Mouse (Mus musculus) ES-E14 (cell line): ENCODE measurements around the gene Pax8. TPM values are rescaled to one million over a fixed set of nuclear protein-coding genes. Genes with fewer than 3 reads are reported as not detected.
A peak's percentile ranks its signal among the peaks of the same experiment; 100 is the strongest.

Experiments used
- DNase-seq: peaks from one replicate; pipeline ENCODE4 v3.0.0-alpha.2; 2013; ENCODE audit warnings: low read depth, low spot score
- H3K27ac ChIP-seq: 2 replicates; pipeline ENCODE4 v1.5.1; 2012; ENCODE audit warnings: low read depth, mild to moderate bottlenecking, low read length, moderate library complexity, mixed read lengths; ENCODE audit not compliant: poor library complexity, insufficient read depth, severe bottlenecking
- H3K36me3 ChIP-seq: 2 replicates; pipeline ENCODE4 v1.6.1; 2012; ENCODE audit warnings: mild to moderate bottlenecking, low read length, moderate library complexity, mixed read lengths; ENCODE audit not compliant: control insufficient read depth, poor library complexity, insufficient read depth, severe bottlenecking
- H3K4me1 ChIP-seq, 2 experiments: fragments of 150-350 bp in 1 of 2; sonication (generic) in 1 of 2; 2 replicates each; pipeline ENCODE4 v1.6.1; 2012; ENCODE audit warnings: low read length in 2 of 2, mild to moderate bottlenecking in 1 of 2, mixed read lengths in 1 of 2; ENCODE audit not compliant: control insufficient read depth in 2 of 2, insufficient read depth in 2 of 2, poor library complexity in 1 of 2
- H3K4me3 ChIP-seq, 2 experiments: fragments of 150-350 bp in 1 of 2; sonication (generic) in 1 of 2; 2 replicates each; pipeline ENCODE4 v1.5.1; 2012; ENCODE audit warnings: low read length in 2 of 2, low read depth in 1 of 2, mild to moderate bottlenecking in 1 of 2, mixed read lengths in 1 of 2; ENCODE audit not compliant: insufficient read depth in 1 of 2, poor library complexity in 1 of 2, severe bottlenecking in 1 of 2
- H3K9ac ChIP-seq: 2 replicates; pipeline ENCODE4 v1.6.1; 2012; ENCODE audit warnings: low read depth, mild to moderate bottlenecking, low read length, mixed read lengths; ENCODE audit not compliant: poor library complexity, insufficient read depth, severe bottlenecking
- H3K9me3 ChIP-seq: fragments of 150-350 bp; sonication (generic); 2 replicates; pipeline ENCODE4 v1.6.1; 2012; ENCODE audit warnings: low read depth, mild to moderate bottlenecking, low read length; ENCODE audit not compliant: control insufficient read depth, insufficient read depth
- CHD2 ChIP-seq: IDR thresholded peaks from 2 replicates; pipeline ENCODE4 v1.6.1; 2014; ENCODE audit warnings: mild to moderate bottlenecking, low read depth, low read length, inconsistent platforms
- HCFC1 ChIP-seq: IDR thresholded peaks from 2 replicates; pipeline ENCODE4 v1.6.1; 2012; ENCODE audit warnings: low read length, inconsistent platforms, borderline replicate concordance; ENCODE audit not compliant: insufficient read depth
- MAFK ChIP-seq: IDR thresholded peaks from 2 replicates; pipeline ENCODE4 v1.6.1; 2014; ENCODE audit warnings: mild to moderate bottlenecking, low read depth, low read length, inconsistent platforms; ENCODE audit not compliant: insufficient read depth
- ZC3H11A ChIP-seq: IDR thresholded peaks from 2 replicates; pipeline ENCODE4 v1.6.1; 2012; ENCODE audit warnings: low read depth, mild to moderate bottlenecking, inconsistent platforms, low read length, borderline replicate concordance
- ZNF384 ChIP-seq: IDR thresholded peaks from 2 replicates; pipeline ENCODE4 v1.6.1; 2012; ENCODE audit warnings: low read depth, low read length, inconsistent platforms
- in situ Hi-C, 2 experiments: fragments of 600-800 bp; cut with MboI; formaldehyde crosslinking; loops; one replicate each; pipeline ENCODE4 v1.15.1; 2025; ENCODE audit warnings: low sequenced_read_pairs in 2 of 2, inconsistent platforms in 1 of 2; ENCODE audit not compliant: unreplicated experiment in 2 of 2
- total RNA-seq: library from RNA; depleted of rRNA; stranded (reverse); fragments of 300-350 nt; gene quantifications from 2 replicates; pipeline ENCODE4 v1.2.3, GENCODE M21; 2012

Gene Pax8
- total RNA-seq, 1 experiment: 1.5 TPM

DNA sequence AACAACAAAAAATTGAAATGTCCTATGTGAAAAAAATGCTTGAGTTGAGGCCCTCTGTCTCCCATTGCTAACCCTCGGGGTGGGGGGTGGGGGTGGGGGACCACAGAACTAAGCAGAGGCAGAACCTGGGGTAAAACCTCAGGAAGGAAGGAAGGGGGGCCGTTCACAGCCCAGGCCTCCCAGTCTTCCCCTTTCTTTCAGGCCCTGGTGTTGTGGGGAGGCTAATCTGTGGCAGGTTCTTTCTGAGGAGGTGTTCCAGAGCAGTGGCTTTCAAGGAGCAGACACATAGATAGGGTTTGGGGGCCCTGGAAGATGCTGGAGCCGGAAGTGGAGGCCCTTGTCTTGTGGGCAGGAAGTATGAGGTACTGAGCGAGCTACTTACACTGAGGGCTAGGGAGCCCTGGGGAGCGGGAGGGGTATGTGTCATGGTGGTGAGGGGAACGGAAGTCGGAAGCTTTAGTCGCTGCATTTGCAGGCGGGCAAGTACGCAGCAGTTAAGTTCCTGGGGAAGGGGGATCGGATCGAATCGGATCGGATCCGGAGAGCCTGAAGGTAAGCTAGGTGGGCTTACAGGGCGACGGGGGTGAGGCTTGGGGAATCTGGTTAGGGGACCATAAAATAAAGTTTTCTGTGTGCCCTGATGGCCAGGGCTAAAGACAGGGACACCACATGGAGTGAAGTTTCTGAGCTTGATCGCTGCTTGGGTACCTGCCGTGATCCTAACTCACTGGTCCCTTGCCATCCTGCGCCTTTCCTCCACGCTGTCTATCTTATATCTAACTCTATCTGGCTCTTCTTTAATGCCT lies 89.0 kb downstream of the Pax8 start:
- no peaks in the 10 kb centered on the region for H3K9me3 ChIP-seq
- no peak for DNase-seq
- H3K9ac ChIP-seq: no peak overlapping the region; the same call in 1 of the 2 replicates
- H3K27ac ChIP-seq: no peak overlapping the region
- peaks cover 4 to 8% of the 10 kb centered on the region in 2 experiments; a peak in 1 of 4 replicates for H3K4me1 ChIP-seq
- TF ChIP-seq ZC3H11A (no peak), CHD2 (no peak), ZNF384 (no peak), MAFK (no peak), HCFC1 (no peak)
- H3K4me3 ChIP-seq: peak overlapping the region in 1 of 2 experiments; percentile 21; a peak in 1 of 4 replicates
- H3K36me3 ChIP-seq: no peaks in the 10 kb centered on the region
- in situ Hi-C loops: no loop called here

DNA sequence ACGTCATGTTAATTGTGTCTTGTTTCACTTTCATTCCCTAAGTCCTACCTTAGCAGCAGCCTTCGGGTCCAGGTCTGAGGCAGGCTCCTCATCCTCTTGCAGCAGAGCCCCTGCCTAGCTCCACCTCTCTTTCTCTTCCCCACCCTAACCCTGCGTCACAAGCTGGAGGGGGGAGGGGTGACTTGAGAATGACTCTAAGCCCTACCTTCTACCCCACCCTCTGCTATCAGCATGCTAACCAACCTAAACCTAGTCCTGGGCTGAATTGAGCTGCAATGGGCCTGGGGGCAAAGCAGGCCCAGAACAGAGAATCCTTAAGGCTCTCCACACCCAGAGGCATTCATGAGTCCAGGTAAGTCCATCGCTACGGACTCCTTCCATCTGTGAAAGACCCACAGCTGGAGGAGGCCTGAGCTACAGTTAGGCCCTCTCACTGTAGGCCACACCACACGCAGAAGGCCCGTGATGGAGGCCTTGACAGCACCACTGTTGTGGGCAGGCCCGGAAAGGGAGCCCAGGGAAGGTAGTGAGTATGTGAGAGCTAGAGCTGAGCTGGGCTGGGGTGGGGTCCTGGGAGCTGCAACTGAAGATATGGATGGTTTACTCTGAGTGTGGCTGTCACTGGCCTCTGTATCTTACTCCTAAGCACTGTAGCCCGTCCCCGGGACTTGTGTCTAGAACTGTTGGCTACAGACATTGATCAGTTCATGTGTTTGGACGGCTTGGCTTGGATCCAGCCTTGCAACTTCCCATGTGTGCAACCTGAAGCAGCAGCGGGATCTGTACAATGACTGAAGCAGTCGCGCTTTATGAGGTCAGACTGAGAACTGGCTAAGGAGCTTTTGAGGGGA lies 90.1 kb downstream of the Pax8 start:
- Histone ChIP-seq H3K4me1 (peaks cover 4 to 8% of the 10 kb centered on the region in 2 experiments; a peak in 1 of 4 replicates), H3K4me3 (peak overlapping the region in 1 of 2 experiments; percentile 13; a peak in 1 of 4 replicates), H3K27ac (no peak overlapping the region), H3K36me3 (no peaks in the 10 kb centered on the region), H3K9ac (peak overlapping the region; percentile 19; the same call in 1 of the 2 replicates), H3K9me3 (no peaks in the 10 kb centered on the region)
- DNase-seq: peak; percentile 39
- in situ Hi-C loops: no loop called here
- no peak for TF ChIP-seq ZNF384
- TF ChIP-seq CHD2: no peak
- no peak for TF ChIP-seq ZC3H11A
- no peak for TF ChIP-seq MAFK
- TF ChIP-seq HCFC1: no peak

DNA sequence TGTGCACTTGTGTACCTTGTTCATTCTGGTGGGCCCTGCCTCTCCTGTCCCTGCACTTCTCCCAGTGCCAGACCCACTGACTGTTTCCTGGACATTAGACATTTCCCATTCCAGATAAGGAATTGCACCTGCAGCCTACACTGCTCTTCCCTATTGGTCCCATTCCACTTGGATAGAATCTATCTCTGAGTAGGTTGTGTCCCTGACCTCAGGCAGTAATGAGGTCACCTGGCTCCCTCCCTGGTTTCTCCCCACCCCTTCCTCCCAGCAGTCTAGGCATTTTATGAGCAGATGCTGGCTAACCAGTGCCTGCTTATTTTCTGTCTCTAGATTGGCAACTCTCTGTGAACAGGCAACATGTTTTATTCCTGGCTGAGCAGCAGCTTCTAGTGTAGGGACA lies 91.0 kb downstream of the Pax8 start:
- no peak overlapping the region for H3K27ac ChIP-seq
- no peaks in the 10 kb centered on the region for H3K36me3 ChIP-seq
- TF ChIP-seq ZNF384 (no peak), MAFK (no peak), ZC3H11A (no peak), HCFC1 (no peak), CHD2 (no peak)
- H3K9me3 ChIP-seq: no peaks in the 10 kb centered on the region
- no peak for DNase-seq
- peaks cover 4 to 8% of the 10 kb centered on the region in 2 experiments; a peak in 1 of 4 replicates for H3K4me1 ChIP-seq
- H3K4me3 ChIP-seq: no peak overlapping the region
- no peak overlapping the region for H3K9ac ChIP-seq
- in situ Hi-C loops: no loop called here

DNA sequence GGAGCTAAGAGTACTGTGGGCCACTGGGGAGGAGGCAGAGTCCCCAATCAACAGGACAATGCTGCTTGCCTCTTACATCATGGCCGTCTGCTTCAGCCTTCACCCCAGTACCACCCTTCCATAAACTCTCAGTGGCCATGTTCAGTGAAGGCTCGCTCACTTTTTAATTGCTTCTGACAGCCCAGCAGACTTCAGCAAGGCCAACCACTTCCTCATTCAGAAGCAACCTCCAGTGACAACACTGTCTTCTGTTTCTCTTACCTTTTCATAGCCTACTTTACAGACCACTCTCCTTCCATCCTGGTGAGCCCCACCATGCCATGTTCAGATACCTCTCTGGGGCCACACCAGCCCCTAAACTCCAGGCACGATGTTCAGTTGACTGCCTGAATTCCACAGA lies 91.8 kb downstream of the Pax8 start:
- H3K9me3 ChIP-seq: no peaks in the 10 kb centered on the region
- no peak overlapping the region for H3K9ac ChIP-seq
- H3K4me1 ChIP-seq: peaks cover 4 to 8% of the 10 kb centered on the region in 2 experiments; a peak in 1 of 4 replicates
- H3K27ac ChIP-seq: no peak overlapping the region
- in situ Hi-C loops: no loop called here
- H3K36me3 ChIP-seq: no peaks in the 10 kb centered on the region
- DNase-seq: no peak
- TF ChIP-seq HCFC1 (no peak), ZNF384 (no peak), MAFK (no peak), ZC3H11A (no peak), CHD2 (no peak)
- H3K4me3 ChIP-seq: no peak overlapping the region
